Mouse (Mus musculus) embryo, embryonic 9.5 days (tissue): ENCODE measurements around the gene Dhx16.
"Not testable (repeated sequence)": the region's sequence is repeated elsewhere in the genome, so short reads cannot be mapped to it uniquely, and the experiment has no call there.

Experiments
- DNase-seq: peaks from one replicate; pipeline ENCODE4 v3.0.0-alpha.2; 2017; ENCODE audit errors: extremely low spot score

Gene Dhx16

GRCm38 (mm10) chr17:35879245-35880057, at the start of gene Dhx16:
Dhx16 (plus strand) TSS chr17:35879819.
- peak; percentile 95 for DNase-seq

DNA sequence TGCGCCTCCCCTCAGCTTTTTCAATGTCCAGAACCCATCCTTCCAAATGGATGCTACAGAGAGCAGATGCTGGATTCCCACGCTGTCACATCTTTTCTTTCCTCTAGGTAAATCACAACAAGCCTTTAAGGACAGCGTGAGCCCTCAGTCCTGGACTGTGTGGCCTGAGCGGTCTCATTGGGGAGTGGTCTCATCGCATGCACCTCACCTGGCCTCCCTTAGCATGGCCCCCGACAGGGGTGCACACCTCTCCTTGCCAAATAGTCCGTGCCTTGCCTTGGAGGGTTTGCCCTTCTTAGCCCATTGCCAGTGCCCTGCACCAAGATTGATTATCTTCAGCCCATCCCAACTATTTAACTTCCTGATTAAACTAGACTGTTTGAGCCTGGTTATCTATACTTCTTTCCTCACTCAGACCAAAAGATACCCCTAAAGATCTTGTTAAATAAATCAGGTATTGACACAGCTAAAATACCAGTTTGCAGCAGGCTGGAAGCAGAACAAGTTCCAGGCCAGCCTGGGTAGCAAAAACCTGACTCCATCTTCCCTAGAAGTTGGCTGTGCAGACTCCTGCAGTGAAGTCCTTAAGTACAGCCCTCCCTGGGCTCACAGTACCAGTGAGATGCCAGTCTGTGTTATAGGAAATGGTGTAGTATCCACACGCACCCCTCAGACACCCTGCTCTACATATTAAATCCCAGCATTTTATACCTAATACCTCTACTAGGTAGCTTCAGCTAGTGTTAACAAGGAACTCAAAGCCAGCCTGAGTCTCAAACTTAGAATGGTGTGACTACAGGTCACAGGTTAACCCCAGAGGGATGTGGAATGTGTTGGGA, 47.0 kb upstream of the Dhx16 start:
- no peak for DNase-seq

GRCm38 (mm10) chr17:35833239-35833751, 46.3 kb upstream of the Dhx16 start:
- peak; percentile 66 for DNase-seq

- no peak for DNase-seq
Observed at GRCm38 (mm10) chr17:35833894-35834293, 45.7 kb upstream of the Dhx16 start.

GRCm38 (mm10) chr17:35834696-35835422, 44.8 kb upstream of the Dhx16 start:
- no peak for DNase-seq

- no peak for DNase-seq
Observed at GRCm38 (mm10) chr17:35835424-35836140, 44.0 kb upstream of the Dhx16 start.

DNA sequence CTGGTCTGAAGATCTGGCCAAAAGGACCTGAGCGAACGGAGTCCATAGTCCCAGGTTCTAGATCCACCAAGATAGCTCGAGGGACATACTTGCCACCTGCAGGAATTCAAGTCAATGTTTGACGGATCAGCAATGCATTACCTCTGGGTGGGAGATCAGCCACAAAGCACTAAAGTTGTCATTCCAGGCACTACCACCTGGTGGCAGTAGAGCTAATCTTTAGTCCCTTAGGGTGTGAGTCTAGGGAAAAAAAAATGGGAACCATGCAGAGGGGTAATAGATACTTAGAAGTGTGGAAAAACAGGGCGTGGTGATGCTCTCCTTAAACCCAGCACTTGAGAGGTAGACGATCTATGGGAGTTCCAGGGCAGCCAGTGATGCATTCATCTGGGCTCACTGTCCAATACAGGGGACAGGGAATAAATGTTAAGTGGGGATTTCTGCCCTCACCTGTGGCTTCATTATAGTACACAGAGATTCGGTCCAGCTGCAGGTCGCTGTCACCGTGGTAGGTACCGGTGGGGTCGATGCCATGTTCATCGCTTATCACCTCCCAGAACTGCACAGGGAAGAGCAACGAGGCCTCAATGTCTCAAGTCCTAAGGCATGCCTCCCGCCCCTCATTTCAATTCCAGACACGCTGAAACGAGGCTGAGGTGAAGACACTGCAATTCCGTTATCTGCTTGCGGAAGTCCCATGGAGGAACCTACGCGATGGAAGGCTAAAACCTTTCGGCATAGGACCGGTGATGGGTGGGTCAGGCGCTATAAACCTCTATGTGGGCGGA, 43.2 kb upstream of the Dhx16 start:
- DNase-seq, result peak; percentile 72

GRCm38 (mm10) chr17:35836991-35837422, 42.6 kb upstream of the Dhx16 start:
- DNase-seq, result peak; percentile 97

- no peak for DNase-seq
Observed at GRCm38 (mm10) chr17:35837487-35837886, 42.1 kb upstream of the Dhx16 start.

- DNase-seq, result peak; percentile 95
Observed at GRCm38 (mm10) chr17:35838122-35838544, 41.5 kb upstream of the Dhx16 start, which contains the start of gene Tubb5. Tubb5 (minus strand) TSS chr17:35838306.

DNA sequence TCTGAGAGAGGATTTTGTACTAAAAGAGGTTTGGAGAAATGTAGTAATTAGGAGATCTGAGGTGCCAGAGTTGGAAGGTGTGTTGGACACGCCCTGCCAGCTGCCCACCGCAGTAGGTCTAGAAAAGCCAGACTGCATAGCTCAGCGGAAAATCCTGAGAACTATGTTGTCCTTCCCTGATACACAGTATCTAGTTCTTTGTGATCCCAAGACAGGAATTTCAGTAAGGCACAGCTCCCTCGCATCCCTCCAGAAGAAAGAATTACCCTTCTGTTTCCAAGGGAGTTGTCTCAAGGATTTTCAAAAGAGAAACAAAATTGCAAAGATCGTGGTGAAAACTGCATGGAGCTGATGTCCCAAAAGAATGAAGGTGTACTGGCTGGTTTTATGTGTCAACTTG, 41.0 kb upstream of the Dhx16 start:
- no peak for DNase-seq

- DNase-seq, result not testable (repeated sequence)
Observed at GRCm38 (mm10) chr17:35839002-35839401, 40.6 kb upstream of the Dhx16 start.

DNA sequence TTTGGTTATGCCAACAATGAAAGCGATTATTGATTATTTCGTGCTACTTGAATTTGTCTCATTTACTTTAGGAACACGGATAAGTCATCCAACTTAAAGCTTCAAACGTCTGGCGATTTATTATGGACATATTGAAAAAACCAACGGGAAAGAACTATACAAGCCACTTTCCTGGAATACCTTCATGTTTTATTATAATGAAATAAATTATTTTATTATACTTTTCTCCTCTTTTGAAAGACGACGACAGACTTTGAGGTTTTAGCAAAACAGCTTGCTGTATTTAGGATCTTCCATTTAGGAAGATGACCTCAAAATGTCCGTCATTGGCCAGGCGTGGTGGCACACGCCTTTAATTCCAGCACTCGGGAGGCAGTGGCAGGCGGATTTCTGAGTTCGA, 39.1 kb upstream of the Dhx16 start:
- DNase-seq, result no peak

GRCm38 (mm10) chr17:35841076-35841950, 38.3 kb upstream of the Dhx16 start, which contains the start of gene Mdc1:
Mdc1 (plus strand) TSS chr17:35841515.
- DNase-seq, result peak; percentile 99

GRCm38 (mm10) chr17:35842006-35842405, 37.6 kb upstream of the Dhx16 start:
- no peak for DNase-seq

DNA sequence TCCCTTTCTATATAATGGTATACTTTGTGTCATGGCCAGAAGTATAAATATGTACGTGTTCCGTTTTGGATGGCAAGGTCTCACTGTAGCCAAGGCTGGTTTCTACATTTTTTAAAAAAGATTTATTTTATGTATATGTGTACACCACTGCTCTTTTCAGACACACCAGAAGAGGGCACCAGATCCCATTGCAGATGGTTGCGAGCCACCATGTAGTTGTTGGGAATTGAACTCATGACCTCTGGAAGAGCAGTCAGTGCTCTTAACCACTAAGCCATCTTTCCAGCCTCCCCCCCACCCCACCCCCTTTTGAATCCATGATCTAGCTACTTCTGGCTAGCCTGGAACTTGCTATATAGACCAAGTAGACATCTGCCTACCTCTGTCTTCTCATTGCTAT, 36.1 kb upstream of the Dhx16 start:
- no peak for DNase-seq

- no peak for DNase-seq
Observed at GRCm38 (mm10) chr17:35848112-35848511, 31.5 kb upstream of the Dhx16 start.

- no peak for DNase-seq
Observed at GRCm38 (mm10) chr17:35850974-35851373, 28.6 kb upstream of the Dhx16 start.

DNA sequence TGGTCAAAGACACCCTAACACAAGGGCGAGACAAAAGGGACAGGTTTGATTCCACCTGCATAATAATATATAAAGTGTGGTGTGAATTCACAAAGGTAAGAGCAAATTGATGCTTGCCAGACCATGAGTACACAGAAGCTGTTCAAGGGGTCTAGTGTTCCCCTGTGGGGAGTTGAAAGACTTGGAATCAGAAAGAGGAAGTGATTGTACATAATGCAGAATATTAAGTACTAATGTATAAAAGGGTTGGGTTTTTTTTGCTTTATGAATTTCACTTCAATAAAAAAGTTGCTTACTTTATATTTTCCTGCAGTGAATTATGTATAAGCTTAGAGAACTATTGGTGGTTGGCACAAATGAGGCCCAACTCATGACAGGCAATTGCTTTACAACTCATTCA, 20.2 kb upstream of the Dhx16 start:
- DNase-seq, result no peak
